Comparison of ENCODE assay signal across 13 mouse cellular contexts in genomic region chr11:81923626-81924025, GRCm38 (mm10). TPM values are rescaled to one million over a fixed set of nuclear protein-coding genes. Genes with fewer than 3 reads are reported as not detected.
"Had no signal": no experiment of that assay in that cellular context is flagged by ENCODE, and none has a peak within 500 bp of the region (broad histone marks: within the 10 kb centered on the region; RNA-seq: fewer than 3 reads in every experiment).

No protein-coding gene starts in this region.

- DNase-seq: lung, adult 2 months; lung, postnatal 14 days; lung, postnatal 36 days; retina, postnatal 1 day; right cerebral cortex, adult 18-20 months; right cerebral cortex, postnatal 25 days; right cerebral cortex, postnatal 4 days; spleen, adult 18-20 months; thymus, adult 18-20 months; thymus, postnatal 14 days; thymus, postnatal 36 days had no signal

RNA-seq across cellular contexts. Expression of gene Asic2, which starts 44.6 kb away (rescaled TPM):
- total RNA-seq: megakaryocyte progenitor cell, adult 5-6 weeks; monocyte, adult 5-6 weeks had no signal
